Mouse (Mus musculus): ENCODE data around the gene Rpl36-ps4. TPM values are rescaled to one million over a fixed set of nuclear protein-coding genes. Genes with fewer than 3 reads are reported as not detected.
A peak's percentile ranks its signal among the peaks of the same experiment; 100 is the strongest.
"Not testable (repeated sequence)": the region's sequence is repeated elsewhere in the genome, so short reads cannot be mapped to it uniquely, and the experiment has no call there.

Rpl36-ps4 gene
- polyA plus RNA-seq, 1 experiment from 2014 or later, result not detected

DNA sequence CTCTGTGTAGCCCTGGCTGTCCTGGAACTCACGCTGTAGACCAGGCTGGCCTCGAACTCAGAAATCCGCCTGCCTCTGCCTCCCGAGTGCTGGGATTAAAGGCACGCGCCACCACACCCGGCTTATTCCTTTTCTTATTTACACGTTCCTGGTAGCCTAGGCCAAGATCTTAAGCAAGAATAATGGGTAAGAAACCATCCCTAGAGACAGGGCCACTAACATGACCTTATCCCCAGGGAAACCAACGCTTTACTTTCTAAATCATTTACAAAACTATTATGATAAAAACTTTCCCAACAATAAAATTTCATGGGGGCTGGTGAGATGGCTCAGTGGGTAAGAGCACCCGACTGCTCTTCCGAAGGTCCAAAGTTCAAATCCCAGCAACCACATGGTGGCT, 38.6 kb downstream of the Rpl36-ps4 start:
- not testable (repeated sequence) for ATAC-seq (ENCODE audit: low FRiP score); H3K27ac ChIP-seq (ENCODE audit: low read depth, low read length); H3K4me2 ChIP-seq (replicated peaks; ENCODE audit: low read depth, low read length); H3K4me1 ChIP-seq (replicated peaks; ENCODE audit: control insufficient read depth, insufficient read depth, low read length); H3K9ac ChIP-seq (ENCODE audit: low read depth, low read length); DNase-seq (ENCODE audit: low spot score); H3K36me3 ChIP-seq (ENCODE audit: control insufficient read depth, insufficient read depth, low read length); H3K27me3 ChIP-seq (ENCODE audit: control insufficient read depth, insufficient read depth, low read length); H3K9me3 ChIP-seq (ENCODE audit: control insufficient read depth, low read length); H3K4me3 ChIP-seq (ENCODE audit: low read depth, low read length)
- 95% methylated on average over 10 of the region's 11 CpGs for WGBS

GRCm38 (mm10) chr17:87959931-87960330, 39.2 kb downstream of the Rpl36-ps4 start:
- H3K4me3 ChIP-seq (ENCODE audit: low read depth, low read length); H3K27ac ChIP-seq (ENCODE audit: low read depth, low read length); H3K9me3 ChIP-seq (ENCODE audit: control insufficient read depth, low read length); H3K9ac ChIP-seq (ENCODE audit: low read depth, low read length); H3K4me1 ChIP-seq (replicated peaks; ENCODE audit: control insufficient read depth, insufficient read depth, low read length); DNase-seq (ENCODE audit: low spot score); H3K4me2 ChIP-seq (replicated peaks; ENCODE audit: low read depth, low read length); H3K36me3 ChIP-seq (ENCODE audit: control insufficient read depth, insufficient read depth, low read length); H3K27me3 ChIP-seq (ENCODE audit: control insufficient read depth, insufficient read depth, low read length); ATAC-seq (ENCODE audit: low FRiP score): not testable (repeated sequence)
- WGBS, result 94% methylated on average over 5 of the region's 5 CpGs

DNA sequence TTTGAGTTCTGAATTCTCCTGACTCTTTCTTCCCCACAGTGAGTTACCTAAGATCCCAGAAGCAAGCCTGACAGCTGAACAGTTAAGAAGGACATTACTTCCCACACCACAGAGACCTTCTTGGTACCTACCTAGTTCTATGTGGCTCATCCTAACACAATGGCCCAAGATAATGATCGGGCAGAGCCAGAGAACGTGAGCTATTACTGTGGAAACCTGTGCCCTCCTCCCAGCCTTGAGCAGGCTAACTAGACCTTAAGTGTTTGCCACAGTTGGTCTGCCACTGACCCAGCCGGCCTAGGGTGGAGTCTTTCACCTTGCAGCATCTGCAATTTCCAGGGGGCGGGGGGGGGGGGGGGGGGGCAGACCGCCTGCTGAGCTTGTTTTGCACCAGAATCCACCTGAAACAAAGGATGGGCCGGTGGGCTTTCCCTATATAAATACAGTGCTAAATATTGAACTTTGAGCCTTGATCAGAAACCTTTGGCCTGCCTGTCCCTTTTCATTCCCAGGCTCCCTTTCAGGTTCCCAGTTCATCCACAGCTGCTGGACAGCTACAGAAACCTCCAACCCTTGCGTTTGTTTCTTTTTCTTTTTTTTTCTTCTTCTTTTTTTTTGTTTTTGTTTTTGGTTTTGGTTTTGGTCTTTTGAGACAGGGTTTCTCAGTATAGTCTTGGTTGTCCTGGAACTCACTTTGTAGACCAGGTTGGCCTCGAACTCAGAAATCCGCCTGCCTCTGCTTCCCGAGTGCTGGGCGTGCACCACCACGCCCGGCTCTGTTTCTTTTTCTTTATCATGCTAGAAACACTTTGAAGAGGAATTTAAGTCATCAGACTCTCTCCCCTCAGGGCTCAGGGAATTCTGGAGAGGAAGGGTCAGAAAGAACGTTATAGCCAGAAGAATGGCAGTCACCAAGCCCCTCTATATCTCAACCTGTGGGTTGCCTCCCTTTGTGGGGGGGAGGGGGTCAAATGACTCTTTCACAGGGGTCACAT, 42.6 kb downstream of the Rpl36-ps4 start:
- Histone ChIP-seq H3K4me3 (ENCODE audit: low read depth, low read length) (no peak overlapping the region), H3K4me1 (replicated peaks; ENCODE audit: control insufficient read depth, insufficient read depth, low read length) (no peaks in the 10 kb centered on the region), H3K9ac (ENCODE audit: low read depth, low read length) (no peak overlapping the region), H3K27me3 (ENCODE audit: control insufficient read depth, insufficient read depth, low read length) (no peaks in the 10 kb centered on the region), H3K4me2 (replicated peaks; ENCODE audit: low read depth, low read length) (no peak overlapping the region), H3K27ac (ENCODE audit: low read depth, low read length) (no peak overlapping the region), H3K36me3 (ENCODE audit: control insufficient read depth, insufficient read depth, low read length) (no peaks in the 10 kb centered on the region), H3K9me3 (ENCODE audit: control insufficient read depth, low read length) (no peaks in the 10 kb centered on the region)
- ATAC-seq (ENCODE audit: low FRiP score) (no peak), DNase-seq (ENCODE audit: low spot score) (no peak)
- WGBS, result 92% methylated on average over 13 of the region's 14 CpGs

GRCm38 (mm10) chr17:87968483-87968926, 47.7 kb downstream of the Rpl36-ps4 start:
- not testable (repeated sequence) for H3K36me3 ChIP-seq (ENCODE audit: control insufficient read depth, insufficient read depth, low read length); H3K4me2 ChIP-seq (replicated peaks; ENCODE audit: low read depth, low read length); H3K9ac ChIP-seq (ENCODE audit: low read depth, low read length); H3K4me3 ChIP-seq (ENCODE audit: low read depth, low read length); H3K27me3 ChIP-seq (ENCODE audit: control insufficient read depth, insufficient read depth, low read length); H3K9me3 ChIP-seq (ENCODE audit: control insufficient read depth, low read length); H3K27ac ChIP-seq (ENCODE audit: low read depth, low read length); H3K4me1 ChIP-seq (replicated peaks; ENCODE audit: control insufficient read depth, insufficient read depth, low read length); DNase-seq (ENCODE audit: low spot score)
- 44% methylated on average over 5 of the region's 8 CpGs for WGBS
- ATAC-seq (ENCODE audit: low FRiP score), result peak; percentile 71; the same call in 1 of the 2 replicates

Other genes with a start within 250 kb of the Rpl36-ps4 start
- 76.8 and 84.1 TPM in 2 replicates for gene Msh2, start 248.6 kb upstream of the Rpl36-ps4 start, polyA plus RNA-seq (2014; fragmentation: Nextera tagmentation; extraction: Ambion mirVana)
- 0.10 and 0.39 TPM in 2 replicates for gene Kcnk12, start 123.0 kb upstream of the Rpl36-ps4 start, polyA plus RNA-seq (2014; fragmentation: Nextera tagmentation; extraction: Ambion mirVana)
- 62.0 and 78.7 TPM in 2 replicates for gene Msh6, start 54.1 kb downstream of the Rpl36-ps4 start, polyA plus RNA-seq (2014; fragmentation: Nextera tagmentation; extraction: Ambion mirVana)
- 41.5 and 44.7 TPM in 2 replicates for gene Fbxo11, start 144.3 kb downstream of the Rpl36-ps4 start, polyA plus RNA-seq (2014; fragmentation: Nextera tagmentation; extraction: Ambion mirVana)

All from hindbrain, embryonic 11.5 days (tissue).